Comparison of ENCODE assay signal across 1 mouse cellular context in the genomic region with DNA sequence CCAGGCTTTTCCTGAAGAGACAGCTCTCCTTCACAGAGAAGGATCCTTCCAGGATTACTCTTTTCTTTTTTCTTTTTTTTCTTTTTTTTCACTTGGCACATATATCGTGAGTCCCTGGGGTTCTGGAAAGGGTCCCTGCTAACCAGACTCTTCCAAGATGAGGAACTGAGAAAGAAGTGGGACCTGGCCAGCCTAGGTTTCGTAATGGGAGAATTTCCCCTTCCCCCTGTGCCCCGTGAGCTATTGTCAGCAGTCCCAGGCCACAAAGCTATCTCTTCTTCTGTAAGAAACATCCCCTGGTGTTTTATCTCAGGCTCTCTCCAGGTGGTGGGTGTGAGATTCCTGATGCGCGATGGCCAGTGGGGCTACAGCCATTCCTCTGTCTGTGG.
TF ChIP-seq lines count a peak whose summit lies in the region.

No protein-coding gene starts in this region.

TF ChIP-seq in MEL, 35 proteins besides CTCF, POLR2A, EP300 and RAD21:
- TF ChIP-seq SMC3 (IDR thresholded peaks at IDR 0.05; ENCODE audit: low read depth, low read length) (no peak), JUND (IDR thresholded peaks at IDR 0.05; ENCODE audit: low read depth, low read length) (no peak), TCF12 (IDR thresholded peaks at IDR 0.05; ENCODE audit: low read depth, low read length) (0 out of 2 replicates have a peak, but pooled peaks have one; percentile 5)
